Mouse (Mus musculus): ENCODE data around the gene Gcc1.

DNA sequence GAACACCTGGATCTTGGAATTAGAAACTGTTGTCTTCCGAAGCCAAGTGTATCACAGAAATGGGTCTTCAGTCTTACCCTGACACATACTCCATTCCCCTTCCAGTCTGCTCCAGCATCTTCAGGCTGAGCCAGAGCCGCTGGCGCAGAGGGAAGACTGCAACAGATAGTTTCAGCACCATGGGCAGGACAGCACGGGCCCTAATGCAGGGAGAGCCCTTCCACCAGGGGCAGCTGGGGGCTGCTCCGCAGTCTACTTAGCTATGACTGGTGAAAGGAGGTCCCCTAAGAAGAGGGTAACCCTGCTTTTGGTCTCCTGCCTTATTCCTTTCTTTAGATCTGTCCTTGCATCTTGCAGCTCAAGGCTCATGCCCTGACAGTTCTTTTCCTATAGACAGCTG lies 22.3 kb upstream of the Gcc1 start:
- TF ChIP-seq POLR2A (IDR thresholded peaks at IDR 0.05; ENCODE audit: borderline replicate concordance, low read depth, low read length) (no peak), CTCF (IDR thresholded peaks at IDR 0.05; ENCODE audit: low read depth, low read length) (no peak)
